Mouse (Mus musculus) splenic B cell, adult 2 months (primary cell): ENCODE data around the gene Epha10.
A peak's percentile ranks its signal among the peaks of the same experiment; 100 is the strongest.

ENCODE experiments used
- DNase-seq: peaks from one replicate; pipeline ENCODE4 v3.0.0-alpha.2; 2011; ENCODE audit warnings: low read depth, low spot score
- H3K27me3 ChIP-seq: 2 replicates; pipeline ENCODE4 v1.6.1; 2012; ENCODE audit warnings: mild to moderate bottlenecking, low read length, moderate library complexity, mixed read lengths; ENCODE audit not compliant: control insufficient read depth, poor library complexity, insufficient read depth, severe bottlenecking
- H3K36me3 ChIP-seq: 2 replicates; pipeline ENCODE4 v1.6.1; 2012; ENCODE audit warnings: mild to moderate bottlenecking, low read length, moderate library complexity, mixed read lengths; ENCODE audit not compliant: control insufficient read depth, poor library complexity, insufficient read depth, severe bottlenecking

Epha10 gene

DNA sequence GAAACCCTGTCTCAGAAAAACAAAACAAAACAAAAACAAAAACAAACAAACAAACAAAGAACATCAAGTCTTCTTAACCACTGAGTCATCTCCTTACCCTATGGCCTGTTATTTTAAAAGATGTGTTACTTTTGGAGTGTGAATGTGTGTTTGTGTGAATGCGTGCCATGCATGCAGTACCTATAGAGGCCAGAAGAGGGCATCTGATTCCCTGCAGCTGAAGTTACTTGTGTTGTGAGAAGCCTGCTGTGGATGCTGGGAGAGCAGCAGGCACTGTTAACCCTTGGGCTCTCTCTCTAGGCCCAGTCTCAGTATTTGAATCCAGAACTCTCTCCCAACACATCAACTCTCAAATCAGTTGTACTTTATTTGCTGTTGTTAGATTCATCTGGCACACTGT lies 8.0 kb upstream of the Epha10 start:
- no peaks in the 10 kb centered on the region for H3K36me3 ChIP-seq
- DNase-seq, result no peak
- no peaks in the 10 kb centered on the region for H3K27me3 ChIP-seq

DNA sequence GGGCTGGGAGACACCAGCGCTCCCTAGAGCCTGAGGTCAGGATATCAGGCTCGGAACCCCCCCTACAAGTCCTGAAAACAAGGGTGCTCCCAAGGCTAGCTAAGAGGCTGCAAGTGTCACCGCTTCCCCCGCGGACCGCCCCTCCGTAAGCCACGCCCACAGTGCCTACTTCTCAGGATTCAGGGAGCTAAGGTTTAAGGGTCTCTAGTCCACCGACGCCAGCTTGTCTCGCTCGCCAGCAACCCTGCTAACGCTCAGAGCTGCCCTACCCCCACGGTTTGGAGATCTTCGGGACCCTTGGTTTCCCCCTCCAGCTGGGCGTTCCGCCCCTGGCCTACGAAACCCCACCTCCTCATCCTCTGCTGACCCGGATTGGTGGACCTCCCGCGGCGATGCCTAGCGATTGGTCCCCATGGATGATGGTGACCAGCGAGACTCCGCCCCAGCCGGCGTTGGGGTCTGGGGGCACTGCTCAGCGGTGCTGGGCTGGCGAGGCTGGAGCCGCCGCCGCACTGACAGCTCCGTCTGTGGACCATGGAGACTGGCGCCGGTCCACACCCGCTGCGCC lies 726 bp downstream of the Epha10 start:
- no peak for DNase-seq
- Histone ChIP-seq H3K36me3 (no peaks in the 10 kb centered on the region), H3K27me3 (no peaks in the 10 kb centered on the region; the same call in 1 of the 2 replicates)

GRCm38 (mm10) chr4:124882151-124882729 lies 1.5 kb downstream of the Epha10 start:
- Histone ChIP-seq H3K36me3 (no peaks in the 10 kb centered on the region), H3K27me3 (no peaks in the 10 kb centered on the region; the same call in 1 of the 2 replicates)
- no peak for DNase-seq

- DNase-seq, result no peak
- Histone ChIP-seq H3K27me3 (no peaks in the 10 kb centered on the region), H3K36me3 (no peaks in the 10 kb centered on the region)
Observed at GRCm38 (mm10) chr4:124888702-124889101, 8.0 kb downstream of the Epha10 start.

- no peak for DNase-seq
- Histone ChIP-seq H3K27me3 (no peaks in the 10 kb centered on the region), H3K36me3 (no peaks in the 10 kb centered on the region)
Observed at GRCm38 (mm10) chr4:124889935-124890334, 9.2 kb downstream of the Epha10 start.

DNA sequence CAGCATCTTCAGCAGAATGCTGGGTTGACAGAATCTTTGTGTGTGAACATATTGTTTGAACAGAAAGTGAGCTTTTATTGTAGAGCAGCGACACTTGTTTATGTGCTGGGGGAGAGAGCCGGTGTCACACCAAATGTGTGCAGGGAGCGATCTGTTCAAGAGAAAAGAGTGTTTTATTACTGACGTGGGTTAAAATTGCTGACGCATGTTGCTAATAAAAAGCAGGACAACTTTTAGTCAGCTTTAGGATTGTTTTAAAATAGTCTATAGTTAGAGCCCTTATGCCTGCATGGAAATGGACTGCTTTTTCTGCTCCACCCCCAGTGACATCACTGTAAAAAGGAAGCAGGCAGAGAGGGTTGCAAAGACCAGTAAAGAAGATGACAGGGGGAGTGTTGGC lies 10.1 kb downstream of the Epha10 start:
- no peaks in the 10 kb centered on the region; the same call in 1 of the 2 replicates for H3K27me3 ChIP-seq
- no peaks in the 10 kb centered on the region for H3K36me3 ChIP-seq
- no peak for DNase-seq

DNA sequence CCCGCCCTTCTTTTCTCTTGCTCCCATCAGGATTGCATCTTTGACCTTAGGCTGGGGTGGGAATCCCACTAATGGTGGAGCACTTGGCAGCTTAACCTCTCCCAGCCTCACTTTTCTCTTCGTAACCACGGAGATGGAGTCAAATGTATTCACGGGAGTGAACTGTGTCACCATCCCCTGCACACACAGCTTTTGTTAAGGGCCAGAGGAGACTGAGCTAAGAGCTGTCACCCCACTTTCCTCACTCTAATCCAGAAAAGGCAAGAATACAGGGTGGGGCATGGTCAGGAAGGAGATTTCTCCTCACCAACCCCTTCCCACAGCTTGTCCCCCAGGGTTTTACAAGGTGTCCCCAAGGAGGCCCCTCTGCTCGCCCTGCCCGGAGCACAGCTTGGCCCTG lies 13.1 kb downstream of the Epha10 start:
- Histone ChIP-seq H3K36me3 (no peaks in the 10 kb centered on the region), H3K27me3 (no peaks in the 10 kb centered on the region; the same call in 1 of the 2 replicates)
- DNase-seq, result no peak

- H3K27me3 ChIP-seq, result no peaks in the 10 kb centered on the region; the same call in 1 of the 2 replicates
- no peak for DNase-seq
Observed at GRCm38 (mm10) chr4:124894508-124895428, 14.1 kb downstream of the Epha10 start.

DNA sequence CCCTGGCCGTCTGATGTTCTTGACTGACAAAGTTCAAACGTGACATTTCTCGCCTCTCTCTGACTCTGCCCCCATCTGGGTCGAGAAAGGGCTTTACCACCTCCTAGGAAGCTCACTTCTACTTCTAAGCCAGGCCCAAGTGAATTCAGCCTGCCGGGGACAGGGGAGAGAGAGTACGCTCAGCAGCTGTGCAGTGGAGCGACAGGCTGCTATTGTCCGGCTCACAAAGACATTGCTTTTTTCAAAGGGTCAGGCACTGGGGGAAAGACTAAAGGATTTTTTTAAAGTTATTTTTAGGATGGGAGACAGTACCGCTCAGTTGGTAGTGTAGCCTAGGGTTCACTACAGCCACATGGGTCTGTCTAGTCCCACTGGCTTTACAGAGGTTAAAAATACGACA lies 17.7 kb downstream of the Epha10 start:
- H3K36me3 ChIP-seq, result no peaks in the 10 kb centered on the region
- H3K27me3 ChIP-seq, result no peaks in the 10 kb centered on the region; the same call in 1 of the 2 replicates
- DNase-seq, result no peak

More at GRCm38 (mm10) chr4:124894508-124895428, 14.1 kb downstream of the Epha10 start:
- no peaks in the 10 kb centered on the region for H3K36me3 ChIP-seq

DNA sequence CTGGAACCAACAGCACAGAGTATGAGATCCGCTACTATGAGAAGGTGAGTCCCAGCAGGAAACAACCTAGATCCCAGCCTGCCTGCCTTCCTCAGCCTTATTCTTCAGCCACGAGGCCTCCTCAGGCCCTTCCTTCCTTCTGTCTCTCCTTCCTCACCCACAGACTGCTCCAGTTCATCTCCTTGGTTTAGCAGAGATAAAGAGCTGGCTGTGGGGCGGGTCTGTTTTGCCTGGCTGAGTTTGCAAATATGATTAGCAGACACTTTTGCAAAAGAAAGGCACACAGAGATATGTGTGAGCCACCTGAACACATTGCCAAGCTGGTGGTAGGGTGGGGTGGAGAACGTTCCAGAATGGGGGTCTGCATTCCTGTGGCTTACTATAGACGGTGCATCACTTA lies 19.2 kb downstream of the Epha10 start:
- Histone ChIP-seq H3K27me3 (no peaks in the 10 kb centered on the region; the same call in 1 of the 2 replicates), H3K36me3 (no peaks in the 10 kb centered on the region)
- no peak for DNase-seq

- Histone ChIP-seq H3K36me3 (no peaks in the 10 kb centered on the region), H3K27me3 (no peaks in the 10 kb centered on the region)
- peak; percentile 25 for DNase-seq
Observed at GRCm38 (mm10) chr4:124905417-124905816, 24.7 kb downstream of the Epha10 start.

DNA sequence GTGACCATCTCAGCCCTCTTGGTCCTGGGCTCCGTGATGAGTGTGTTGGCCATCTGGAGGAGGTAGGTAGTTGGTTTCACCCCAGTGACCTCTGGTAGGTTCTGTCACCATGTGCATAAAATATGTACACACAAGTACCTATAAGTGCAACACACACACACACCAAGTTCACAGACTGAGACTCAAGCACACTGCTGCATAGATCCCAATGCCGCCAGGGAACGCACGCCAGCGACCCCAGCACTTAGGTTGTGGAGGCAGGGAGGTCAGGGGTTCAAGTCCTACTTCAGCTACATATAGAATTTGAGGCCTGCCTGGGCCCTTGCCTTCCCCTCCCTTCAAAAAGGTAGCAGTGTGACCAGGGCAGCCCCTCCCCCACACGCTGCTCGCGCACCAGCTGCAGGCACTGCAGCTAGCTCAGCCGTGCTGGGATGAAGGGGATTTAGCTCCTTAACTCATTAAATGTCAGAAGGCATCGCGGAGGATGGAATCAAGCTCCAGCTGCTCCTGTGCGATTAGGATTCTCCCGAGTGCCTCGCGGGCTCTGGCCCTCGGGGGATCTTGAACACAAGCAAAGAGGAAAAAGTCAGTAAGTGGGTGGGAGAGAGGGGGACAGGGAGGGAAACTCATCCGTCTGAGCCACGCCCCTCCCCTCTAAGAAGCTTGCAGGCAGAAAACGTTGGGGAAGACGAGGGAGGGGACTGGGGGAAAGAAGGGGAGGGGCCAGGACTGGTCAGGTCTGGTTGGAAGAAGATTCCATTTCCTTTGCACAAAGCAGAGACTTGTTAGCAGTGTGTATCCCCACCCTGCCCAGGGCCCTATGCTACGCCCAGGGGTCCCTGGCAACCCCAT lies 25.5 kb downstream of the Epha10 start:
- DNase-seq, result no peak
- Histone ChIP-seq H3K36me3 (no peaks in the 10 kb centered on the region), H3K27me3 (no peaks in the 10 kb centered on the region)

GRCm38 (mm10) chr4:124928102-124928501 lies 47.4 kb downstream of the Epha10 start:
- Histone ChIP-seq H3K27me3 (no peaks in the 10 kb centered on the region), H3K36me3 (no peaks in the 10 kb centered on the region)
- DNase-seq, result no peak
